Comparison of ENCODE assay signal across 11 mouse cellular contexts in the genomic region with DNA sequence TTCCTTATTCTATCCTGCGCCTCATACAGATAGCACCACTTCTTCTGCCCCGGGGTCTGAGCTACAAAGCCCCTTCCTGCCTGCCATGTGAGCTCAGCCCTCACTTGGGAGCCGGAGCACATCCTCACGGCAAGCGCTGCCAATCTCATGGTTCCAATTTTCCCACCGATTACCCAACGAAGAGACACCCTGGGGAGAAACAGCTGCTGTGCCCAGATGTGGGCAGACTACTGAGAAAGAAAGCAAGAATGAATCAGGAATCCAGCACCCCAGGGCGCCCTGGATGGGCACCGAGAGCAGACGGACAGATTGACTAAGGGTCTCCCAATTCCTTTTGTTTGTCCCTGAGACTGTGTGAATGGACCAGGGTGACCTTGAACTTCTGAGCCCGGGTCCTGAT. TPM values are rescaled to one million over a fixed set of nuclear protein-coding genes. Genes with fewer than 3 reads are reported as not detected.
DNase-seq lines count a peak whose midpoint lies in the region; ATAC-seq lines count a peak whose summit lies in the region.
"Had no signal": no experiment of that assay in that cellular context is flagged by ENCODE, and none has a peak within 500 bp of the region (broad histone marks: within the 10 kb centered on the region; RNA-seq: fewer than 3 reads in every experiment).

No protein-coding gene starts in this region.

- no peak overlapping the region for H3K27ac ChIP-seq in neural tube, embryonic 12.5 days
- no peak overlapping the region for H3K27ac ChIP-seq in forebrain, embryonic 14.5 days (ENCODE audit: low read depth, low read length)
- H3K27ac ChIP-seq in midbrain, embryonic 12.5 days (replicated peaks), result no peak overlapping the region; the same call in 1 of the 2 replicates
- H3K27ac ChIP-seq: limb, embryonic 13.5 days; stomach, postnatal 0 days had no signal

- no peak for DNase-seq in neural tube, embryonic 10.5 days (ENCODE audit: extremely low spot score, low spot score)
- DNase-seq in forebrain, embryonic 14.5 days (ENCODE audit: low spot score), result no peak
- no peak for DNase-seq in right cerebral cortex, postnatal 14 days
- DNase-seq in layer of hippocampus, adult 8-10 months (ENCODE audit: low spot score in 2 of 2), result no peak
- DNase-seq in kidney, postnatal 10 days, result no peak
- DNase-seq: kidney, adult 18-20 months; lung, embryonic 14.5 days had no signal

- peaks cover 41% of the 10 kb centered on the region for H3K27me3 ChIP-seq in neural tube, embryonic 12.5 days (replicated peaks)
- H3K27me3 ChIP-seq in forebrain, embryonic 14.5 days (replicated peaks; ENCODE audit: control insufficient read depth, insufficient read depth, low read length), result no peaks in the 10 kb centered on the region
- H3K27me3 ChIP-seq in midbrain, embryonic 12.5 days, result peaks cover 64% of the 10 kb centered on the region

- 8% methylated on average over 11 of the region's 11 CpGs for WGBS in neural tube, embryonic 12.5 days
- 16% methylated on average over 11 of the region's 11 CpGs for WGBS in forebrain, embryonic 14.5 days
- 12% methylated on average over 11 of the region's 11 CpGs for WGBS in midbrain, embryonic 12.5 days

- H3K9me3 ChIP-seq in neural tube, embryonic 12.5 days, result no peaks in the 10 kb centered on the region
- no peaks in the 10 kb centered on the region for H3K9me3 ChIP-seq in forebrain, embryonic 14.5 days (replicated peaks; ENCODE audit: control insufficient read depth, low read length)
- no peaks in the 10 kb centered on the region for H3K9me3 ChIP-seq in midbrain, embryonic 12.5 days
- H3K9me3 ChIP-seq: limb, embryonic 13.5 days had no signal

- H3K4me3 ChIP-seq in neural tube, embryonic 12.5 days, result no peak overlapping the region
- no peak overlapping the region for H3K4me3 ChIP-seq in forebrain, embryonic 14.5 days (ENCODE audit: low read depth, low read length)
- H3K4me3 ChIP-seq in midbrain, embryonic 12.5 days, result no peak overlapping the region
- H3K4me3 ChIP-seq: limb, embryonic 13.5 days had no signal

- H3K9ac ChIP-seq in neural tube, embryonic 12.5 days, result 0 out of 2 replicates have a peak overlapping the region, but pooled peaks have one; percentile 26
- H3K9ac ChIP-seq in forebrain, embryonic 14.5 days (ENCODE audit: low read length), result peak overlapping the region; percentile 40
- H3K9ac ChIP-seq in midbrain, embryonic 12.5 days (replicated peaks), result peak overlapping the region; percentile 39; the same call in 1 of the 2 replicates
- H3K9ac ChIP-seq: limb, embryonic 13.5 days; lung, embryonic 14.5 days had no signal

- no peaks in the 10 kb centered on the region for H3K36me3 ChIP-seq in neural tube, embryonic 12.5 days
- no peaks in the 10 kb centered on the region for H3K36me3 ChIP-seq in forebrain, embryonic 14.5 days (ENCODE audit: control insufficient read depth, insufficient read depth, low read length)
- no peaks in the 10 kb centered on the region for H3K36me3 ChIP-seq in midbrain, embryonic 12.5 days
- H3K36me3 ChIP-seq: limb, embryonic 13.5 days had no signal

- no peak for ATAC-seq in neural tube, embryonic 12.5 days (ENCODE audit: low FRiP score, low read depth)
- no peak for ATAC-seq in forebrain, embryonic 14.5 days
- ATAC-seq in midbrain, embryonic 12.5 days (ENCODE audit: low FRiP score, low read depth), result no peak

- peaks cover 89% of the 10 kb centered on the region for H3K4me1 ChIP-seq in neural tube, embryonic 12.5 days
- peaks cover 66% of the 10 kb centered on the region for H3K4me1 ChIP-seq in forebrain, embryonic 14.5 days (ENCODE audit: control insufficient read depth, insufficient read depth, low read length)
- peaks cover 94% of the 10 kb centered on the region for H3K4me1 ChIP-seq in midbrain, embryonic 12.5 days

- peak overlapping the region; percentile 28; the same call in 1 of the 2 replicates for H3K4me2 ChIP-seq in neural tube, embryonic 12.5 days (replicated peaks)
- peak overlapping the region; percentile 27; the same call in 1 of the 2 replicates for H3K4me2 ChIP-seq in forebrain, embryonic 14.5 days (ENCODE audit: low read length)
- H3K4me2 ChIP-seq in midbrain, embryonic 12.5 days (replicated peaks), result peak overlapping the region; percentile 21; the same call in 1 of the 2 replicates
- H3K4me2 ChIP-seq: limb, embryonic 13.5 days; lung, embryonic 14.5 days had no signal

RNA-seq across cellular contexts. Expression of a gene that starts 8.5 kb away (rescaled TPM):
- polyA plus RNA-seq in neural tube, embryonic 12.5 days (2016; fragmentation: Nextera tagmentation; extraction: Ambion mirVana), result 6.4 and 7.9 TPM in 2 replicates
- polyA plus RNA-seq in forebrain, embryonic 14.5 days (2014; fragmentation: Nextera tagmentation; extraction: Ambion mirVana), result 5.6 and 6.4 TPM in 2 replicates
- polyA plus RNA-seq in midbrain, embryonic 12.5 days (2016; fragmentation: Nextera tagmentation; extraction: Ambion mirVana), result 6.5 and 7.3 TPM in 2 replicates
- total RNA-seq in layer of hippocampus, adult 8-10 months (2022), result 100 to 1,000 TPM; 212 to 220 (median 217) TPM
